Mouse (Mus musculus): Measurements from ENCODE around the gene Rela.

DNA sequence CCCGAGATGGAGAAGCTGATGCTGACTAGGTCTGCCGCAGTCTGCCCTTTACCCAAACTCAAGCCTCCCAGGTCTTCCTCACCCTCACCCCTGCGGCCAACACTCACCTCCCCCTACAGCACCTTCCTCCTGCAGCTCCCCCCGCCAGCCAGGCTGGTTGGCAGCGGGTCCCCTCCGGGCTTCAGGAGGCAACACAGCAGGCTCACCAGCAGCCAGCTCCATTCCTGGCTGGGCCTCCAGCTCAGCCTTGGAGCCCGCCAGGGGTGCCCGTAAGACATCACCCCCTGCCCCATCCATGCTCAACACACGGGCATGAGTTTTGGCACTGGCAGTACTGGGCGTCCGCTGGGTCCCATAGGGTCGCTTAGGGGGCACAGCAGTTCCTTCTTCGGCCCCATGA is 47.7 kb downstream of the Rela start:
- TF ChIP-seq CTCF (IDR thresholded peaks at IDR 0.05; ENCODE audit: extremely low read depth, insufficient read length, insufficient replicate concordance, low read depth, low read length) (no peak), POLR2A (IDR thresholded peaks at IDR 0.05; ENCODE audit: low read depth, low read length) (no peak)

Measured in small intestine, adult 2 months (tissue).